ENCODE assay signal across 15 mouse cellular contexts in genomic region chr4:154358816-154359215, GRCm38 (mm10). TPM values are rescaled to one million over a fixed set of nuclear protein-coding genes. Genes with fewer than 3 reads are reported as not detected.
DNase-seq lines count a peak whose midpoint lies in the region; ATAC-seq and TF ChIP-seq lines count a peak whose summit lies in the region.
"Had no signal": no experiment of that assay in that cellular context is flagged by ENCODE, and none has a peak within 500 bp of the region (broad histone marks: within the 10 kb centered on the region; RNA-seq: fewer than 3 reads in every experiment).

No protein-coding gene starts in this region.

- H3K27ac ChIP-seq in liver, postnatal 0 days (ENCODE audit: low read depth): no peak overlapping the region
- H3K27ac ChIP-seq in embryonic facial prominence, embryonic 13.5 days: 0 out of 2 replicates have a peak overlapping the region, but pooled peaks have one; percentile 7
- no peak overlapping the region for H3K27ac ChIP-seq in limb, embryonic 13.5 days
- H3K27ac ChIP-seq in stomach, embryonic 14.5 days (ENCODE audit: low read length): peak overlapping the region; percentile 89; the same call in 1 of the 2 replicates
- H3K27ac ChIP-seq: hindbrain, embryonic 14.5 days; limb, embryonic 15.5 days had no signal

- no peak overlapping the region for H3K4me2 ChIP-seq in liver, postnatal 0 days (ENCODE audit: low read depth, low read length)
- no peak overlapping the region for H3K4me2 ChIP-seq in embryonic facial prominence, embryonic 13.5 days
- no peak overlapping the region for H3K4me2 ChIP-seq in limb, embryonic 13.5 days (replicated peaks)
- H3K4me2 ChIP-seq in stomach, embryonic 14.5 days (replicated peaks; ENCODE audit: low read depth, low read length): peak overlapping the region; percentile 12; the same call in 1 of the 2 replicates
- H3K4me2 ChIP-seq: hindbrain, embryonic 14.5 days; limb, embryonic 15.5 days had no signal

- TF ChIP-seq CTCF in liver, postnatal 0 days (IDR thresholded peaks at IDR 0.05; ENCODE audit: low read depth): no peak

- no peaks in the 10 kb centered on the region for H3K4me1 ChIP-seq in liver, postnatal 0 days (ENCODE audit: insufficient read depth)
- peaks cover 26% of the 10 kb centered on the region for H3K4me1 ChIP-seq in embryonic facial prominence, embryonic 13.5 days
- H3K4me1 ChIP-seq in limb, embryonic 13.5 days: peaks cover 23% of the 10 kb centered on the region
- 0 out of 2 replicates have a peak, but pooled peaks cover 2% of the 10 kb centered on the region for H3K4me1 ChIP-seq in stomach, embryonic 14.5 days (ENCODE audit: control insufficient read depth, insufficient read depth, low read length)

- ATAC-seq in liver, postnatal 0 days: peak; percentile 21; the same call in 1 of the 2 replicates
- no peak for ATAC-seq in embryonic facial prominence, embryonic 13.5 days (ENCODE audit: insufficient number of reproducible peaks, insufficient read depth, low FRiP score, low TSS enrichment, low read depth)
- peak; percentile 48; the same call in 1 of the 2 replicates for ATAC-seq in limb, embryonic 13.5 days (ENCODE audit: low FRiP score, low read depth)
- ATAC-seq in stomach, embryonic 14.5 days (ENCODE audit: insufficient number of reproducible peaks, insufficient read depth, low FRiP score, low read depth): peak; percentile 39; the same call in 1 of the 2 replicates
- ATAC-seq: CD4-positive, CD25-positive, alpha-beta regulatory T cell, adult 4 months; Patski had no signal

- DNase-seq in liver, postnatal 0 days: no peak
- no peak for DNase-seq in liver
- no peak for DNase-seq in adipocyte (ENCODE audit: low spot score)
- DNase-seq in right cerebral cortex, postnatal 14 days: no peak
- DNase-seq: adrenal gland, postnatal 36 days; cerebellum, adult 11-12 months; gastrocnemius, postnatal 10 days; kidney, postnatal 14 days had no signal

- no peaks in the 10 kb centered on the region for H3K36me3 ChIP-seq in liver, postnatal 0 days (replicated peaks; ENCODE audit: insufficient read depth, low read length)
- 0 out of 2 replicates have a peak, but pooled peaks cover 2% of the 10 kb centered on the region for H3K36me3 ChIP-seq in embryonic facial prominence, embryonic 13.5 days
- peaks cover 29% of the 10 kb centered on the region for H3K36me3 ChIP-seq in limb, embryonic 13.5 days
- no peaks in the 10 kb centered on the region for H3K36me3 ChIP-seq in stomach, embryonic 14.5 days (ENCODE audit: control insufficient read depth, insufficient read depth, low read length)

- TF ChIP-seq EP300 in liver, postnatal 0 days (IDR thresholded peaks at IDR 0.05; ENCODE audit: low read depth): no peak

- no peaks in the 10 kb centered on the region for H3K9me3 ChIP-seq in liver, postnatal 0 days (ENCODE audit: low read length)
- H3K9me3 ChIP-seq in embryonic facial prominence, embryonic 13.5 days: no peaks in the 10 kb centered on the region
- H3K9me3 ChIP-seq in limb, embryonic 13.5 days: no peaks in the 10 kb centered on the region
- no peaks in the 10 kb centered on the region for H3K9me3 ChIP-seq in stomach, embryonic 14.5 days (ENCODE audit: control insufficient read depth, low read depth, low read length)
- H3K9me3 ChIP-seq: limb, embryonic 15.5 days had no signal

- H3K4me3 ChIP-seq in liver, postnatal 0 days (ENCODE audit: low read depth, low read length): no peak overlapping the region
- no peak overlapping the region for H3K4me3 ChIP-seq in embryonic facial prominence, embryonic 13.5 days
- H3K4me3 ChIP-seq in limb, embryonic 13.5 days: no peak overlapping the region
- H3K4me3 ChIP-seq in stomach, embryonic 14.5 days (ENCODE audit: low read depth, low read length): no peak overlapping the region
- H3K4me3 ChIP-seq: limb, embryonic 15.5 days had no signal

- no peak overlapping the region for H3K9ac ChIP-seq in liver, postnatal 0 days (replicated peaks)
- no peak overlapping the region for H3K9ac ChIP-seq in embryonic facial prominence, embryonic 13.5 days
- no peak overlapping the region for H3K9ac ChIP-seq in limb, embryonic 13.5 days
- H3K9ac ChIP-seq in stomach, embryonic 14.5 days (replicated peaks; ENCODE audit: low read depth, low read length): no peak overlapping the region
- H3K9ac ChIP-seq: hindbrain, embryonic 14.5 days; limb, embryonic 15.5 days had no signal

- 52% methylated on average over 11 of the region's 11 CpGs for WGBS in liver, postnatal 0 days (ENCODE audit: insufficient replicate concordance)
- 52% methylated on average over 11 of the region's 11 CpGs for WGBS in embryonic facial prominence, embryonic 13.5 days
- WGBS in limb, embryonic 13.5 days: 41% methylated on average over 11 of the region's 11 CpGs
- WGBS in stomach, embryonic 14.5 days: 52% methylated on average over 11 of the region's 11 CpGs

- no peaks in the 10 kb centered on the region for H3K27me3 ChIP-seq in liver, postnatal 0 days (ENCODE audit: insufficient read depth, low read length)
- H3K27me3 ChIP-seq in embryonic facial prominence, embryonic 13.5 days: no peaks in the 10 kb centered on the region
- no peaks in the 10 kb centered on the region for H3K27me3 ChIP-seq in limb, embryonic 13.5 days
- no peaks in the 10 kb centered on the region for H3K27me3 ChIP-seq in stomach, embryonic 14.5 days (ENCODE audit: control insufficient read depth, insufficient read depth, low read length)

RNA-seq across cellular contexts. Expression of gene B230104I21Rik, which starts 22.9 kb away (rescaled TPM):
- polyA plus RNA-seq in liver, postnatal 0 days (2015; fragmentation: Nextera tagmentation; extraction: Ambion mirVana): not detected in 2 replicates
- not detected in 2 replicates for polyA plus RNA-seq in embryonic facial prominence, embryonic 13.5 days (2015; fragmentation: Nextera tagmentation; extraction: Ambion mirVana)
- not detected in 2 replicates for polyA plus RNA-seq in limb, embryonic 13.5 days (2015; fragmentation: Nextera tagmentation; extraction: Ambion mirVana)
- not detected in 2 replicates for polyA plus RNA-seq in stomach, embryonic 14.5 days (2014; fragmentation: Nextera tagmentation; extraction: Ambion mirVana)
- polyA plus RNA-seq: CD4-positive, CD25-positive, alpha-beta regulatory T cell, adult 4 months; hindbrain, embryonic 14.5 days; limb, embryonic 15.5 days; Patski had no signal

RNA-seq across cellular contexts. Expression of gene Arhgef16, which starts 57.3 kb away (rescaled TPM):
- polyA plus RNA-seq in liver, postnatal 0 days (2015; fragmentation: Nextera tagmentation; extraction: Ambion mirVana): 3.2 and 4.3 TPM in 2 replicates
- polyA plus RNA-seq in embryonic facial prominence, embryonic 13.5 days (2015; fragmentation: Nextera tagmentation; extraction: Ambion mirVana): 5.9 and 7.7 TPM in 2 replicates
- 4.5 and 4.6 TPM in 2 replicates for polyA plus RNA-seq in limb, embryonic 13.5 days (2015; fragmentation: Nextera tagmentation; extraction: Ambion mirVana)
- polyA plus RNA-seq in stomach, embryonic 14.5 days (2014; fragmentation: Nextera tagmentation; extraction: Ambion mirVana): 23.7 and 25.7 TPM in 2 replicates

Comparison
In these comparisons a context has a peak if more than half of its experiments do, and no peak if none do; other contexts are left out.
1. H3K27ac ChIP-seq: peak in embryonic facial prominence, embryonic 13.5 days (single experiment) and stomach, embryonic 14.5 days (single experiment); none in liver, postnatal 0 days (single experiment) and limb, embryonic 13.5 days (single experiment).